Mouse (Mus musculus) layer of hippocampus, adult 18-20 months (tissue): ENCODE results near the gene Tmem63c. TPM values are rescaled to one million over a fixed set of nuclear protein-coding genes. Genes with fewer than 3 reads are reported as not detected.

ENCODE experiments used
- DNase-seq, 2 experiments: peaks; one replicate each; pipeline ENCODE4 v3.0.0; 2022; ENCODE audit warnings: low spot score in 2 of 2
- microRNA-seq, 2 experiments: library from miRNA; unstranded; fragments of <30 nt; microRNA quantifications; one replicate each; pipeline ENCODE4 v1.2.0; 2021
- total RNA-seq, 2 experiments: library from RNA; stranded (reverse); gene quantifications; 2 replicates each; pipeline ENCODE4 v1.2.3; 2021

The Tmem63c gene
- total RNA-seq, 2 experiments from 2014 or later = 34.9 to 35.3 TPM

- DNase-seq = no peak
Observed at GRCm38 (mm10) chr12:87130224-87130623, 109.1 kb downstream of the Tmem63c start.

GRCm38 (mm10) chr12:87131181-87131580 is 110.0 kb downstream of the Tmem63c start:
- no peak for DNase-seq

- DNase-seq = no peak
Observed at GRCm38 (mm10) chr12:87131619-87132018, 110.5 kb downstream of the Tmem63c start.

DNA sequence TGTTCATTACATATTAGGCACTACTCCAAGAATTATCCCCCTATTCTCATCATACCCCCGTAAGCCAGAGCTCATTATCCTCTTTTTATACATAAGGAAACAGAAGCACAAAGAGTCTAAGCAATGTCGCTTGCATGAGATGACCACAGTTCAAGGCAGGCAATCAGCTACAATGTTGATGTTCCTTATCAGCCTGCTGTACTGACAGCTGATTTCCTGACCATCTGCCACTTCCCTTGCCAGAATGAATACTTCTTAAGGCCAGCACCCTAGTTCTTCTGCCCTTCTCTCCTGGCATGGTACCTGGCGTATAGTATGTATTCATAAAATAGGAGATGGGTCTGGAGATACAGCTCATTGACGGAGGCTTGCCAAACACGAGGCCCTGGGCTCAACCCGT is 111.1 kb downstream of the Tmem63c start:
- peak in 1 of 2 experiments; percentile 23 for DNase-seq

DNA sequence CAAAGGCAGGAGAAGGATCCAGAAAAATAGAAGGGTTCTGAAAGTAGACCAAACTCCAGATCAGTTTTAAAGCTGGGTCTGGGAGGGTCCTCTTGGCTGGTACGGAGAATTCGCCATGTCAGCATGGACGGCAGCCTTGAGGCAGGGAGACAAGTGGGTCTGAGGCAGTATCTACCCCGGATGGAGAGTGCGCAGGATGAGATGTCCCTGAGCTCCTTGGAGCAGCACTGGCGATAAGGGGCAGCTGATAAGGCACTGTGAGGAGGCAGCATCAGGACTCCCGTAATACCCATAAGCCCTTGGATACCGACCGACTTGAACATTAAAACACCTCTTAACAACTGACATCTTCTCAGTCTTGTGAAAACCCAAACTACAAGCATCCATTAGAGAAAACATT is 111.6 kb downstream of the Tmem63c start:
- DNase-seq = no peak

- no peak for DNase-seq
Observed at GRCm38 (mm10) chr12:87137439-87138341, 116.5 kb downstream of the Tmem63c start.

DNA sequence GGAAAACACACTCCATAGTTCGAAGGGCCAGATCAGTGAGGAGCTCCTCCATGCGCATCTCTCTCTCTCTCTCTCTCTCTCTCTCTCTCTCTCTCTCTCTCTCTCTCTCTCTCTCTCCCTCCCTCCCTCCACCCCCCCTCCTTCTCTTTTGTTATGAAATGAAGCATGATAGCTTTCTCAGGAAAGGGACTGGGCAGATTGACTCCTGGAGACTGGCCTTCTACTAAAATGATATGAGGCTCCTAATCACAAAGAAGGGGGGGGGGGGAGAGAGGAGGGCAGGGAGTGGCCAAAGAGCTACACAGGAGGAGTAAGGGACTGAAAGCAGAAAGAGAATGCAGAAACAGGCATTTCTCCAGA is 117.2 kb downstream of the Tmem63c start:
- DNase-seq = no peak

DNA sequence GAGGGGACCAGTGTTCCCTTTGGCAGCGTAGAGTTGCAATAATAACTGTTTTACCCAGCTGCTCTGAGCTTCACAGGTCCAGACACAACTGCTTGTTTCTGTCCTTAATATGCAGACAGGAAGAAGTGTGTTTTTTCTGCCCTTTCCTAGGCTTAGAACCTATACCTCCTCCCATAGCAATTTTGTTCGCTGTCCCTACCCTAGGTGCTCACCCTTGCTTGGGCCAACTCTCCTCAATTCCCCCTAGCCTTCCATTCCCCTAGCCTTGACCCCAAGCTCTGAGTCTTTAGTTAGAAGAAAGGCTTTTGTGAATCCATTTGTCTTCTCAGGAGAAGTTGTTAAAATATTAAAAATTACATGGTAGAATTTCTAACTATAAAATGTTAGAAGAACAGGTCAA is 117.6 kb downstream of the Tmem63c start:
- no peak for DNase-seq

Small RNA genes within 50 kb of the gene (microRNA-seq; reads per million reads assigned to microRNA genes)
- 0 reads per million in 2 experiments for gene Gm25847

Other genes with a start within 250 kb of the Tmem63c start
- 10 to 100 TPM; 76.4 to 76.9 TPM for gene Irf2bpl, start 136.5 kb upstream of the Tmem63c start, total RNA-seq
- 10 to 100 TPM; 72.9 to 75.1 TPM for gene Cipc, start 74.3 kb upstream of the Tmem63c start, total RNA-seq
- 1 to 10 TPM; 7.9 TPM for gene Zdhhc22, start 30.9 kb upstream of the Tmem63c start, total RNA-seq
- 1 to 10 TPM; 2.5 to 3.0 TPM for gene Ngb, start 81.2 kb downstream of the Tmem63c start, total RNA-seq
- gene Gstz1, start 125.8 kb downstream of the Tmem63c start, total RNA-seq = 10 to 100 TPM; 47.1 to 50.3 TPM
- 10 to 100 TPM; 15.2 to 16.7 TPM for gene Pomt2, start 126.6 kb downstream of the Tmem63c start, total RNA-seq
- 1 to 10 TPM; 3.2 to 3.4 TPM for gene Samd15, start 178.4 kb downstream of the Tmem63c start, total RNA-seq
- 10 to 100 TPM; 28.6 to 29.4 TPM for gene Tmed8, start 179.1 kb downstream of the Tmem63c start, total RNA-seq
- 1 to 10 TPM; 2.2 to 2.5 TPM for gene Noxred1, start 217.4 kb downstream of the Tmem63c start, total RNA-seq
- 10 to 100 TPM; 51.8 to 52.9 TPM for gene Vipas39, start 244.9 kb downstream of the Tmem63c start, total RNA-seq
- gene Ahsa1, start 245.1 kb downstream of the Tmem63c start, total RNA-seq = 100 to 1,000 TPM; 192 to 196 TPM